Comparison of ENCODE assay signal across 10 mouse cellular contexts in the genomic region with DNA sequence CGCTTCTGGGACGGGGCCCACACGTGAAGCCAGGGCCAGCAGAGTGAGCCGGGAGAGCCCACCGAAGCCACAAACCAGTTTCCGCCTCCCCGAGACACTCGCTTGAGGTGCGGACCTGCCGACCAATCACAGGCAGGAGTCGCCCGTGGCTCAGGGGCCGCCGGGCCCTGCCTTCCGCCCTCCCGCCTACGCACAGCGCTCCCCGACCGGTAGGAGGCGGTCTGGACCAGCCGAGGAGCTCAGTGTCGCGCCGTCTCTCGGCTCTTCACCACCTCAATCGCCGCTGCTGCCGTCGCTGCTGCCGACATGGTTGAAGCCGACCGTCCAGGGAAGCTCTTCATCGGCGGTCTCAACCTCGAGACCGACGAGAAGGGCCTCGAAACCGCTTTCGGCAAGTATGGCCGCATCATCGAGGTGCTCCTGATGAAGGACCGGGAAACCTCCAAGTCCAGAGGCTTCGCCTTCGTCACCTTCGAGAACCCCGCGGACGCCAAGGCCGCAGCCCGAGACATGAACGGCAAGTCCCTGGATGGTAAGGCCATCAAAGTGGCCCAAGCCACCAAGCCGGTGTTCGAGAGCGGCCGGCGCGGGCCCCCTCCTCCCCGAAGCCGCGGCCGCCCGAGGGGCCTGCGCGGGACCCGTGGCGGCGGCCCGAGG. TPM values are rescaled to one million over a fixed set of nuclear protein-coding genes. Genes with fewer than 3 reads are reported as not detected.
A peak's percentile ranks its signal among the peaks of the same experiment; 100 is the strongest.
DNase-seq lines count a peak whose midpoint lies in the region; ATAC-seq and TF ChIP-seq lines count a peak whose summit lies in the region.
"Had no signal": no experiment of that assay in that cellular context is flagged by ENCODE, and none has a peak within 500 bp of the region (broad histone marks: within the 10 kb centered on the region; RNA-seq: fewer than 3 reads in every experiment).

A gene (plus strand): TSS at position 242 of the 657 bp plus-strand sequence.

- no peaks in the 10 kb centered on the region for H3K36me3 ChIP-seq in heart, embryonic 12.5 days
- H3K36me3 ChIP-seq in heart, adult 2 months (ENCODE audit: control insufficient read depth, insufficient read depth, low read length) = no peaks in the 10 kb centered on the region
- no peaks in the 10 kb centered on the region for H3K36me3 ChIP-seq in hindbrain, embryonic 15.5 days
- no peaks in the 10 kb centered on the region for H3K36me3 ChIP-seq in midbrain, embryonic 16.5 days (ENCODE audit: control insufficient read depth, insufficient read depth, low read length)

- no peak for TF ChIP-seq CTCF in heart, adult 2 months (IDR thresholded peaks at IDR 0.05)

- intact Hi-C loops in heart, adult 2 months (cut with DNase I) = no loop called here

- H3K79me2 ChIP-seq in heart, adult 2 months (replicated peaks; ENCODE audit: control insufficient read depth, insufficient read depth, low read length) = no peaks in the 10 kb centered on the region

- no peak for DNase-seq in heart, adult 2 months
- peak; percentile 98 for DNase-seq in ZHBTc4 (ENCODE audit: low read depth, low spot score)
- no peak for DNase-seq in spleen, adult 18-20 months
- no peak for DNase-seq in ovary, adult 18-20 months (ENCODE audit: low spot score)
- no peak for DNase-seq in urinary bladder, postnatal 25 days (ENCODE audit: low spot score)

- H3K4me2 ChIP-seq in heart, embryonic 12.5 days = peak within 1 kb of the TSS; percentile 43
- peak within 1 kb of the TSS; percentile 38 for H3K4me2 ChIP-seq in hindbrain, embryonic 15.5 days
- peak within 1 kb of the TSS; percentile 5 for H3K4me2 ChIP-seq in midbrain, embryonic 16.5 days (ENCODE audit: low read length)

- peaks cover 51% of the 10 kb centered on the region for H3K27me3 ChIP-seq in heart, embryonic 12.5 days (replicated peaks)
- peaks cover 13% of the 10 kb centered on the region for H3K27me3 ChIP-seq in heart, adult 2 months (ENCODE audit: control insufficient read depth, insufficient read depth, low read length)
- H3K27me3 ChIP-seq in hindbrain, embryonic 15.5 days = peaks cover 42% of the 10 kb centered on the region
- H3K27me3 ChIP-seq in midbrain, embryonic 16.5 days (ENCODE audit: control insufficient read depth, insufficient read depth, low read depth, low read length) = peaks cover 24% of the 10 kb centered on the region

- no peak for TF ChIP-seq EP300 in heart, adult 2 months (IDR thresholded peaks at IDR 0.05; ENCODE audit: insufficient read depth, low read depth, low read length)

- 30% methylated on average over 66 of the region's 70 CpGs for WGBS in heart, embryonic 12.5 days
- WGBS in heart, adult 2 months = 35% methylated on average over 70 of the region's 70 CpGs
- 39% methylated on average over 70 of the region's 70 CpGs for WGBS in hindbrain, embryonic 15.5 days
- 36% methylated on average over 67 of the region's 70 CpGs for WGBS in midbrain, embryonic 16.5 days

- H3K9ac ChIP-seq in heart, embryonic 12.5 days = no peak within 1 kb of the TSS
- no peak within 1 kb of the TSS for H3K9ac ChIP-seq in heart, adult 2 months (ENCODE audit: low read depth, low read length)
- no peak within 1 kb of the TSS for H3K9ac ChIP-seq in hindbrain, embryonic 15.5 days
- H3K9ac ChIP-seq in midbrain, embryonic 16.5 days (ENCODE audit: low read depth, low read length) = no peak within 1 kb of the TSS

- H3K4me1 ChIP-seq in heart, embryonic 12.5 days (replicated peaks) = no peaks in the 10 kb centered on the region; the same call in 1 of the 2 replicates
- no peaks in the 10 kb centered on the region for H3K4me1 ChIP-seq in heart, adult 2 months (ENCODE audit: control insufficient read depth, insufficient read depth, low read length)
- H3K4me1 ChIP-seq in hindbrain, embryonic 15.5 days (replicated peaks) = 0 out of 2 replicates have a peak, but pooled peaks cover 4% of the 10 kb centered on the region
- H3K4me1 ChIP-seq in midbrain, embryonic 16.5 days (ENCODE audit: control insufficient read depth, insufficient read depth, low read length) = no peaks in the 10 kb centered on the region

- peaks cover 16% of the 10 kb centered on the region for H3K9me3 ChIP-seq in heart, embryonic 12.5 days (replicated peaks)
- peaks cover 15% of the 10 kb centered on the region for H3K9me3 ChIP-seq in hindbrain, embryonic 15.5 days
- peaks cover 16% of the 10 kb centered on the region for H3K9me3 ChIP-seq in midbrain, embryonic 16.5 days (replicated peaks; ENCODE audit: control insufficient read depth, low read length, poor library complexity, severe bottlenecking)

- no peak for TF ChIP-seq POLR2A in heart, adult 2 months (IDR thresholded peaks at IDR 0.05; ENCODE audit: insufficient read depth, low read depth, low read length)

- H3K27ac ChIP-seq in heart, embryonic 12.5 days (ENCODE audit: poor library complexity, severe bottlenecking) = no peak within 1 kb of the TSS
- no peak within 1 kb of the TSS for H3K27ac ChIP-seq in heart, adult 2 months
- no peak within 1 kb of the TSS for H3K27ac ChIP-seq in hindbrain, embryonic 15.5 days (replicated peaks)
- H3K27ac ChIP-seq in midbrain, embryonic 16.5 days (ENCODE audit: low read length) = no peak within 1 kb of the TSS

- H3K4me3 ChIP-seq in heart, embryonic 12.5 days = peak within 1 kb of the TSS; percentile 30
- no peak within 1 kb of the TSS for H3K4me3 ChIP-seq in heart, adult 2 months
- peak within 1 kb of the TSS; percentile 31 for H3K4me3 ChIP-seq in hindbrain, embryonic 15.5 days
- H3K4me3 ChIP-seq in midbrain, embryonic 16.5 days (ENCODE audit: low read depth, low read length) = peak within 1 kb of the TSS; percentile 26
- H3K4me3 ChIP-seq: myocyte had no signal

- ATAC-seq in heart, embryonic 12.5 days (ENCODE audit: insufficient number of reproducible peaks, low FRiP score) = no peak
- no peak for ATAC-seq in hindbrain, embryonic 15.5 days (ENCODE audit: low FRiP score, low read depth)
- no peak for ATAC-seq in midbrain, embryonic 16.5 days

RNA-seq across cellular contexts. Expression of the gene that starts here (rescaled TPM):
- polyA plus RNA-seq in heart, embryonic 12.5 days (2016; fragmentation: Nextera tagmentation; extraction: Ambion mirVana) = not detected in 2 replicates
- total RNA-seq in heart, adult 2 months (2021) = not detected
- polyA plus RNA-seq in heart, adult 2 months (2012; rRNA removed) = not detected in 2 replicates
- polyA plus RNA-seq in hindbrain, embryonic 15.5 days (2015; fragmentation: Nextera tagmentation; extraction: Ambion mirVana) = not detected in 2 replicates
- not detected in 2 replicates for polyA plus RNA-seq in midbrain, embryonic 16.5 days (2015; fragmentation: Nextera tagmentation; extraction: Ambion mirVana)
- total RNA-seq: hematopoietic stem cell, adult 5-6 weeks had no signal
- polyA plus RNA-seq: myocyte had no signal
